Mouse (Mus musculus) MEL (cell line): ENCODE data around the gene AI837181.

Experiments
- BHLHE40 ChIP-seq: IDR thresholded peaks from 2 replicates; pipeline ENCODE4 v1.6.1; 2012; ENCODE audit warnings: low read depth, mild to moderate bottlenecking, inconsistent platforms, low read length, improper control_type of control experiment, borderline replicate concordance
- CHD2 ChIP-seq: IDR thresholded peaks from 2 replicates; pipeline ENCODE4 v1.6.1; 2011; ENCODE audit warnings: low read length, improper control_type of control experiment
- E2F4 ChIP-seq: IDR thresholded peaks from 2 replicates; pipeline ENCODE4 v1.6.1; 2011; ENCODE audit warnings: low read depth, low read length, improper control_type of control experiment, borderline replicate concordance
- EP300 ChIP-seq, 2 experiments: IDR thresholded peaks; 2 replicates each; pipeline ENCODE4 v1.6.1; 2011; ENCODE audit warnings: improper control_type of control experiment in 2 of 2, low read length in 2 of 2, low read depth in 1 of 2, mild to moderate bottlenecking in 1 of 2
- ETS1 ChIP-seq: IDR thresholded peaks from 2 replicates; pipeline ENCODE4 v1.6.1; 2012; ENCODE audit warnings: low read depth, mild to moderate bottlenecking, inconsistent platforms, low read length, improper control_type of control experiment, moderate library complexity
- GATA1 ChIP-seq: IDR thresholded peaks from 2 replicates; pipeline ENCODE4 v1.6.1; 2011; ENCODE audit warnings: low read depth, low read length, improper control_type of control experiment
- KAT2A ChIP-seq: conservative IDR thresholded peaks from 2 replicates; pipeline ENCODE4 v1.6.1; 2012; ENCODE audit warnings: low read depth, low read length, improper control_type of control experiment, inconsistent platforms
- MAFK ChIP-seq: IDR thresholded peaks from 2 replicates; pipeline ENCODE4 v1.6.1; 2011; ENCODE audit warnings: low read depth, mild to moderate bottlenecking, low read length, improper control_type of control experiment, borderline replicate concordance
- MXI1 ChIP-seq: IDR thresholded peaks from 2 replicates; pipeline ENCODE4 v1.6.1; 2011; ENCODE audit warnings: mild to moderate bottlenecking, low read depth, low read length, improper control_type of control experiment
- POLR2A ChIP-seq, 2 experiments: IDR thresholded peaks; 2 replicates each; pipeline ENCODE4 v1.6.1; 2011 to 2012; ENCODE audit warnings: low read length in 2 of 2, mild to moderate bottlenecking in 2 of 2, control low read depth in 1 of 2, improper control_type of control experiment in 1 of 2, low read depth in 1 of 2, moderate library complexity in 1 of 2; ENCODE audit not compliant: control insufficient read depth in 1 of 2, insufficient read depth in 1 of 2, poor library complexity in 1 of 2
- RAD21 ChIP-seq: IDR thresholded peaks from 2 replicates; pipeline ENCODE4 v1.6.1; 2011; ENCODE audit warnings: mild to moderate bottlenecking, low read depth, low read length, improper control_type of control experiment
- USF1 ChIP-seq: IDR thresholded peaks from 2 replicates; pipeline ENCODE4 v1.6.1; 2014; ENCODE audit warnings: low read depth, mild to moderate bottlenecking, inconsistent platforms, low read length, improper control_type of control experiment, moderate library complexity

GRCm38 (mm10) chr19:5388588-5389242, 36.2 kb upstream of the AI837181 start, which contains the start of gene Sart1:
- TF ChIP-seq KAT2A (peak; percentile 86), MXI1 (no peak; the same call in 1 of the 2 replicates), MAFK (no peak), POLR2A (IDR thresholded peaks at IDR 0.05; ENCODE audit: control insufficient read depth in 1 of 2, insufficient read depth in 1 of 2, low read depth in 1 of 2, low read length in 2 of 2, poor library complexity in 1 of 2) (peak; percentile 92 to 94), BHLHE40 (no peak), GATA1 (no peak), CHD2 (no peak), EP300 (IDR thresholded peaks at IDR 0.05; ENCODE audit: low read depth in 1 of 2, low read length in 2 of 2) (no peak), ETS1 (peak; percentile 37; the same call in 1 of the 2 replicates), USF1 (peak; percentile 30; the same call in 1 of the 2 replicates), RAD21 (no peak), E2F4 (peak; percentile 36; the same call in 1 of the 2 replicates)
